Mouse (Mus musculus): ENCODE results near the gene Spata31d1b. TPM values are rescaled to one million over a fixed set of nuclear protein-coding genes. Genes with fewer than 3 reads are reported as not detected.
"Not testable (repeated sequence)": the region's sequence is repeated elsewhere in the genome, so short reads cannot be mapped to it uniquely, and the experiment has no call there.

Gene Spata31d1b
- polyA plus RNA-seq, 1 experiment from 2014 or later: not detected

- Histone ChIP-seq H3K4me3 (ENCODE audit: low read length) (no peak overlapping the region), H3K4me1 (ENCODE audit: insufficient read depth, low read length) (no peaks in the 10 kb centered on the region), H3K9me3 (ENCODE audit: low read length) (no peaks in the 10 kb centered on the region), H3K9ac (replicated peaks; ENCODE audit: low read length) (no peak overlapping the region), H3K4me2 (replicated peaks; ENCODE audit: low read depth, low read length) (no peak overlapping the region), H3K36me3 (ENCODE audit: insufficient read depth, low read length) (no peaks in the 10 kb centered on the region), H3K27me3 (ENCODE audit: insufficient read depth, low read length) (no peaks in the 10 kb centered on the region), H3K27ac (ENCODE audit: low read length) (no peak overlapping the region)
- WGBS: 79% methylated on average over 7 of the region's 7 CpGs
- ATAC-seq (ENCODE audit: low FRiP score, low TSS enrichment): no peak
Observed at GRCm38 (mm10) chr13:59690576-59690975, 21.5 kb upstream of the Spata31d1b start.

DNA sequence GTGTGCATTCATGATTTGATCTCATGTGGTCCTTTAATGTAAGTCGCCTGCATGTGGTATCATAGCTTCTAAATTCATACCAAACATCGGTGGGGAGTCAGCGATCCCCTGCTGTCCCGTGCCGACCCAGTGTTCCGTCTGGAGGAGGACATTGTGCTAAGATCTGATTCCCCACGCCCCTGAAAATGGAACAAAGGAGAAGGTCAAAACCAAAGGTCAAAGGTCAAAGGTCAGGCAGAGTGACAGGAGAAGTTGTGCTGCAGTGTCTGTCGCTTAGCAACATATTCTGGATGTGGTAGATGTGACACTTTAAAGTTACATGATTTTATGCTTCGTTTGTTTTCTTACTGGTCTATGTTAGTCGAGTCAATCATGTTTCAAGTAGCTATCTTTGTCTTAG, 20.6 kb upstream of the Spata31d1b start:
- no peak overlapping the region for H3K27ac ChIP-seq (ENCODE audit: low read length)
- H3K27me3 ChIP-seq (ENCODE audit: insufficient read depth, low read length): no peaks in the 10 kb centered on the region
- H3K4me2 ChIP-seq (replicated peaks; ENCODE audit: low read depth, low read length): no peak overlapping the region
- no peaks in the 10 kb centered on the region for H3K4me1 ChIP-seq (ENCODE audit: insufficient read depth, low read length)
- WGBS: 74% methylated on average over 10 of the region's 10 CpGs
- no peaks in the 10 kb centered on the region for H3K9me3 ChIP-seq (ENCODE audit: low read length)
- H3K9ac ChIP-seq (replicated peaks; ENCODE audit: low read length): no peak overlapping the region
- no peak overlapping the region for H3K4me3 ChIP-seq (ENCODE audit: low read length)
- ATAC-seq (ENCODE audit: low FRiP score, low TSS enrichment): no peak
- H3K36me3 ChIP-seq (ENCODE audit: insufficient read depth, low read length): no peaks in the 10 kb centered on the region

GRCm38 (mm10) chr13:59694008-59694407, 18.1 kb upstream of the Spata31d1b start, which contains the start of gene 4921517D22Rik:
Gene 4921517D22Rik (minus strand): TSS chr13:59694108.
- no peak within 1 kb of the TSS for H3K4me2 ChIP-seq (replicated peaks; ENCODE audit: low read depth, low read length)
- H3K27me3 ChIP-seq (ENCODE audit: insufficient read depth, low read length): no peaks in the 10 kb centered on the region
- H3K9me3 ChIP-seq (ENCODE audit: low read length): no peaks in the 10 kb centered on the region
- H3K27ac ChIP-seq (ENCODE audit: low read length): no peak within 1 kb of the TSS
- no peaks in the 10 kb centered on the region for H3K4me1 ChIP-seq (ENCODE audit: insufficient read depth, low read length)
- H3K4me3 ChIP-seq (ENCODE audit: low read length): no peak within 1 kb of the TSS
- H3K9ac ChIP-seq (replicated peaks; ENCODE audit: low read length): no peak within 1 kb of the TSS
- ATAC-seq (ENCODE audit: low FRiP score, low TSS enrichment): no peak
- 84% methylated on average over 3 of the region's 3 CpGs for WGBS
- no peaks in the 10 kb centered on the region for H3K36me3 ChIP-seq (ENCODE audit: insufficient read depth, low read length)

GRCm38 (mm10) chr13:59695781-59696180, 16.3 kb upstream of the Spata31d1b start:
- Histone ChIP-seq H3K27ac (ENCODE audit: low read length) (no peak overlapping the region), H3K4me2 (replicated peaks; ENCODE audit: low read depth, low read length) (no peak overlapping the region), H3K9ac (replicated peaks; ENCODE audit: low read length) (no peak overlapping the region), H3K9me3 (ENCODE audit: low read length) (no peaks in the 10 kb centered on the region), H3K4me1 (ENCODE audit: insufficient read depth, low read length) (no peaks in the 10 kb centered on the region), H3K36me3 (ENCODE audit: insufficient read depth, low read length) (no peaks in the 10 kb centered on the region), H3K27me3 (ENCODE audit: insufficient read depth, low read length) (no peaks in the 10 kb centered on the region), H3K4me3 (ENCODE audit: low read length) (no peak overlapping the region)
- no peak for ATAC-seq (ENCODE audit: low FRiP score, low TSS enrichment)
- 72% methylated on average over 7 of the region's 7 CpGs for WGBS

- H3K27me3 ChIP-seq (ENCODE audit: insufficient read depth, low read length): no peaks in the 10 kb centered on the region
- H3K27ac ChIP-seq (ENCODE audit: low read length): no peak overlapping the region
- H3K9ac ChIP-seq (replicated peaks; ENCODE audit: low read length): no peak overlapping the region
- 91% methylated on average over 8 of the region's 8 CpGs for WGBS
- H3K9me3 ChIP-seq (ENCODE audit: low read length): no peaks in the 10 kb centered on the region
- H3K4me3 ChIP-seq (ENCODE audit: low read length): no peak overlapping the region
- no peaks in the 10 kb centered on the region for H3K4me1 ChIP-seq (ENCODE audit: insufficient read depth, low read length)
- no peaks in the 10 kb centered on the region for H3K36me3 ChIP-seq (ENCODE audit: insufficient read depth, low read length)
- no peak overlapping the region for H3K4me2 ChIP-seq (replicated peaks; ENCODE audit: low read depth, low read length)
- ATAC-seq (ENCODE audit: low FRiP score, low TSS enrichment): no peak
Observed at GRCm38 (mm10) chr13:59699131-59699530, 13.0 kb upstream of the Spata31d1b start.

DNA sequence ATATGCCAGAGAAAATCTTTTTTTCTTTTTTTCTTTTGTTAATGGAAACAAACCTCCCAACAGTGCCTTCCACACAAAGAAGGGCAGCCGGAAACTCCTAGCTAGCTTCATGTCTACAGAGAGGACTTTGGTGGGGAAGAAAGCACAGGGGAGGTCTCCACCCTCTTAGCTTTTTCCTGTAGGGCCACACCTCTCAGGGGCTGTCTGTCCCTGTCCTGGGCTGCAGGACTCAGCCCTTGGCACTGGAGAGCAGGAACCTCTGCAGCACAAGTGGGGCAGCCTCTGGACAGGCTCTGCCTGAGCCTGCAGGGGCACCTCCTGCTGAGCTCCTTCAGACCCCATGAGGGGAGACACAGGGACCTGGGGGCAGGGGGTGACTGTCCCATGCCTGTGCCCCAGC, 11.9 kb upstream of the Spata31d1b start:
- not testable (repeated sequence) for ATAC-seq (ENCODE audit: low FRiP score, low TSS enrichment); H3K27me3 ChIP-seq (ENCODE audit: insufficient read depth, low read length); H3K4me2 ChIP-seq (replicated peaks; ENCODE audit: low read depth, low read length); H3K4me3 ChIP-seq (ENCODE audit: low read length); H3K4me1 ChIP-seq (ENCODE audit: insufficient read depth, low read length); H3K36me3 ChIP-seq (ENCODE audit: insufficient read depth, low read length); H3K9me3 ChIP-seq (ENCODE audit: low read length); H3K9ac ChIP-seq (replicated peaks; ENCODE audit: low read length); H3K27ac ChIP-seq (ENCODE audit: low read length)
- WGBS: 77% methylated on average over 1 of the region's 1 CpGs

DNA sequence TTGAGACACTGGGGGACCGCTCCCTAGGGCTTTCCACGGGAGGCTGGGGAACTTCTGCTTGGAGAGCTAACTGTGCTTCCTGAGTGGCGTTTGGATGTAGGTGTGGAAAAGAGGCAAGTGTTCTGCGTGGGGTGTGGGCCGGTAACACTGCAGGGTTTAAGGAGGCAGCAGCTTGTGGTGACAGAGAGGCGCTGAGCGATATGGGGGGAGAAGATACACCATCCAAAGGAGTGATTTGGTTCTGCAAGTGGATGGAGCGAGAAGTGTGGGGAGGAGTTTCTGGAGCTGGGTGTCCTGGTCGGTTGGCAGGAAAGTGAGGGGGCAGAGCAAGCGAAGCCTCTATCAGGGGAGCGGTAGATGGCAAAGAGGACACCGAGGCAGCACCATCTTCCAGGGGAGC, 8.6 kb upstream of the Spata31d1b start:
- no peak overlapping the region for H3K4me2 ChIP-seq (replicated peaks; ENCODE audit: low read depth, low read length)
- no peak for ATAC-seq (ENCODE audit: low FRiP score, low TSS enrichment)
- WGBS: 81% methylated on average over 12 of the region's 12 CpGs

DNA sequence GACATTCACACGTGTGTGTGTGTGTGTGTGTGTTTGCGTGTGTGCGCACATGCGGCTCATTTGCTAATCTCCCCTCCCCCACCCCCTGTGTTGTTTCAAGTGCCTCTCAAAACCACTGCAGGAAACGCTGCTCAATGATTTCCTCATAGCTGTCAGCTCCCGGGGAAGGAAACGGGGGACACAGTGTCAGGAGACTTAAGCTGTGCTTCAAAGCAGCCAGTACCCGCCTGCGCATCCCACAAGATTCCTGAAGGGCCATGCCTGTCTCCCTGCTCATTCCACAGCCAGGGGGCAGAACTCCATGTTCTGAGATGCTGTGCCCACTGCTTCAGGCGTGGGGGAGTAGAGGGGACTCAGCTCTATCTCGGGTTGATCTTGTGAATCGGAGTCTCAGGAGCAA, 7.5 kb upstream of the Spata31d1b start:
- 36% methylated on average over 12 of the region's 12 CpGs for WGBS
- ATAC-seq (ENCODE audit: low FRiP score, low TSS enrichment): 0 out of 2 replicates have a peak, but pooled peaks have one; percentile 63
- H3K4me2 ChIP-seq (replicated peaks; ENCODE audit: low read depth, low read length): peak overlapping the region; percentile 10; the same call in 1 of the 2 replicates

More for the DNA sequence above, 8.6 kb upstream of the Spata31d1b start:
- Histone ChIP-seq H3K9me3 (ENCODE audit: low read length) (no peaks in the 10 kb centered on the region), H3K27ac (ENCODE audit: low read length) (no peak overlapping the region), H3K36me3 (ENCODE audit: insufficient read depth, low read length) (no peaks in the 10 kb centered on the region), H3K9ac (replicated peaks; ENCODE audit: low read length) (no peak overlapping the region), H3K4me1 (ENCODE audit: insufficient read depth, low read length) (peaks cover 4% of the 10 kb centered on the region; the same call in 1 of the 2 replicates), H3K27me3 (ENCODE audit: insufficient read depth, low read length) (no peaks in the 10 kb centered on the region), H3K4me3 (ENCODE audit: low read length) (no peak overlapping the region)

GRCm38 (mm10) chr13:59710230-59710629, 1.9 kb upstream of the Spata31d1b start, which contains the start of gene Spata31d1a:
Gene Spata31d1a (minus strand): TSS chr13:59710330.
- WGBS: 91% methylated on average over 15 of the region's 15 CpGs
- ATAC-seq (ENCODE audit: low FRiP score, low TSS enrichment): no peak
- Histone ChIP-seq H3K36me3 (ENCODE audit: insufficient read depth, low read length) (no peaks in the 10 kb centered on the region), H3K4me2 (replicated peaks; ENCODE audit: low read depth, low read length) (no peak within 1 kb of the TSS), H3K27ac (ENCODE audit: low read length) (no peak within 1 kb of the TSS), H3K9me3 (ENCODE audit: low read length) (no peaks in the 10 kb centered on the region), H3K9ac (replicated peaks; ENCODE audit: low read length) (no peak within 1 kb of the TSS), H3K27me3 (ENCODE audit: insufficient read depth, low read length) (no peaks in the 10 kb centered on the region), H3K4me3 (ENCODE audit: low read length) (no peak within 1 kb of the TSS), H3K4me1 (ENCODE audit: insufficient read depth, low read length) (no peaks in the 10 kb centered on the region)

More for the DNA sequence above, 7.5 kb upstream of the Spata31d1b start:
- no peaks in the 10 kb centered on the region for H3K27me3 ChIP-seq (ENCODE audit: insufficient read depth, low read length)
- no peaks in the 10 kb centered on the region for H3K9me3 ChIP-seq (ENCODE audit: low read length)
- H3K36me3 ChIP-seq (ENCODE audit: insufficient read depth, low read length): no peaks in the 10 kb centered on the region
- no peak overlapping the region for H3K9ac ChIP-seq (replicated peaks; ENCODE audit: low read length)
- H3K4me1 ChIP-seq (ENCODE audit: insufficient read depth, low read length): peaks cover 4% of the 10 kb centered on the region; the same call in 1 of the 2 replicates
- no peak overlapping the region for H3K27ac ChIP-seq (ENCODE audit: low read length)
- H3K4me3 ChIP-seq (ENCODE audit: low read length): no peak overlapping the region

GRCm38 (mm10) chr13:59713710-59714109, 1.6 kb downstream of the Spata31d1b start:
- Histone ChIP-seq H3K4me2 (replicated peaks; ENCODE audit: low read depth, low read length) (no peak overlapping the region), H3K27me3 (ENCODE audit: insufficient read depth, low read length) (no peaks in the 10 kb centered on the region), H3K9me3 (ENCODE audit: low read length) (no peaks in the 10 kb centered on the region), H3K4me3 (ENCODE audit: low read length) (no peak overlapping the region), H3K36me3 (ENCODE audit: insufficient read depth, low read length) (no peaks in the 10 kb centered on the region), H3K4me1 (ENCODE audit: insufficient read depth, low read length) (no peaks in the 10 kb centered on the region), H3K9ac (replicated peaks; ENCODE audit: low read length) (no peak overlapping the region), H3K27ac (ENCODE audit: low read length) (no peak overlapping the region)
- no peak for ATAC-seq (ENCODE audit: low FRiP score, low TSS enrichment)
- 51% methylated on average over 3 of the region's 3 CpGs for WGBS
